Mouse (Mus musculus): ENCODE data around the gene 1700023F06Rik.
"Not testable (repeated sequence)": the region's sequence is repeated elsewhere in the genome, so short reads cannot be mapped to it uniquely, and the experiment has no call there.

Gene 1700023F06Rik

GRCm38 (mm10) chr11:103223444-103223843 lies 15.1 kb upstream of the 1700023F06Rik start:
- in situ Hi-C loops (cut with MboI, MseI): no loop called here

DNA sequence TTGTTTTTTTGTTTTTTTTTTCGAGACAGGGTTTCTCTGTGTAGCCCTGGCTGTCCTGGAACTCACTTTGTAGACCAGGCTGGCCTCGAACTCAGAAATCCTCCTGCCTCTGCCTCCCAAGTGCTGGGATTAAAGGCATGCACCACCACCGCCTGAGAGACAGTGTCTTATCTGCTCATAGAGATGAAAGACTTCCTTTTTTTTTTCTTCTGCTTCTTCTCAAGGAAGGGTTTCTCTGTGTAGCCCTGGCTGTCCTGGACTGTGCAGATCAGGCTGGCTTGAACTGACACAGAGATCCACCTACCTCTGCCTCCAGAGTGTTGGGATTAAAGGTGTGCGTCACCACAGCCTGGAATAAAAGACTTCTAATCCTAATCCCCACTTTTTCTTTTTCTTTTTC lies 14.4 kb upstream of the 1700023F06Rik start:
- in situ Hi-C loops (cut with MboI, MseI): not testable (repeated sequence)

- in situ Hi-C loops (cut with MboI, MseI): no loop called here
Observed at GRCm38 (mm10) chr11:103221437-103221836, 13.1 kb upstream of the 1700023F06Rik start.

- in situ Hi-C loops (cut with MboI, MseI): no loop called here
Observed at GRCm38 (mm10) chr11:103219995-103220394, 11.6 kb upstream of the 1700023F06Rik start.

DNA sequence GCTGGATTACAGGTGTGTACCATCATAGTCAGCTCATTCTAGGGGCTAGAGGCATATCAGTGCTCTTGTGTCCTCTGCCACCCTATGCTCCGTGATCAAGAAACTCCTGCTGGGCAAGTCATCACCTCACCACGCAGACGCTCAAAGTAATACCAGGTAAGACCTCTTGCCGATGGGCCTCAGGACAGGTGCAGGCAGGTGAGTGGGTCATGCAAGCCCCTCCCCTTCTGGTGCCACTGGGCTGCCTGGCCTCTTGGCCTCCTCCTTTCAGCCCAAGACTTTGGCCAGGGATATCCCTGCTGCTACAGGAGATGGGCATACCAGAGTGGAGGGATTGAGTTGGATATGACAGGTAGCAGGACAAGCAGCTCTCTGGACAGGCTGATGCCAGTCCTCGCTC lies 10.9 kb upstream of the 1700023F06Rik start:
- in situ Hi-C loops (cut with MboI, MseI): no loop called here

GRCm38 (mm10) chr11:103218517-103218901 lies 10.2 kb upstream of the 1700023F06Rik start:
- in situ Hi-C loops (cut with MboI, MseI): no loop called here

DNA sequence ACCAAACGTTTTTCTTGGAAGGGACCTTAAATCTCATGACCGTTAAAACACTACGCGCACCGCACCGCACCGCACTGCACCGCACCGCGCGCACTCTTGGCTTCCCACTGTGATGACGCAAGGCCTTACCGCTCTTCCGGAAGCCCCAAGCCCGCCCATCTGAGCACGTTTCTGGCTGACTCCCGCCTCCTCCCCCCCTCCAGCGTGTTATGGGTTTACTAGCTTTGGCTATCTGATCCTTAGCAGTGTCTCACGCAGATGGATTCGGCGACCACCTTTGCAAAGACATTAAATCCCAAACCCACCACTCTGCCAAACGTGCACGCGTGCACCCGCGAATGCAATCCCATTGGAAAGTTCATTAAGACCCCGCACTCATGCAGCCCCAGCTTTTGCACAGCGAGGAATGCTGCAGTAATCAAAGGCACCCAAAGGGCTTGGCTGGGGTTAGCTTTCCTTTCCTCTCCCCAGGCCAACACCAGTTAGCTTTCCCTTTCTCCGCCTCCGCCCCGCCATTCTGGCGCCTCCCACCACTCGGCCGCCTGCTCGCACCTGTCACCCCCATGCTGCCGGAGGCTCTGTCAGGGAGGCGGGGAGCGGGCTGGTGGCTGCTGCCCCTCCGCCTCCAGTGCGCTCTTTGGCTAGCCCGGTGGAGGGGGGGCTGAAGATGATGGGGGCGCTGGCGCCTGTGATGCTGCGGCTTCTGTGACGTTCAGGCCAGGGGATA lies 9.6 kb upstream of the 1700023F06Rik start, which contains the start of gene Spata32:
TSS of gene Spata32 (minus strand) at position 643 of the 727 bp plus-strand sequence.
- in situ Hi-C loops (cut with MboI, MseI): no loop called here

DNA sequence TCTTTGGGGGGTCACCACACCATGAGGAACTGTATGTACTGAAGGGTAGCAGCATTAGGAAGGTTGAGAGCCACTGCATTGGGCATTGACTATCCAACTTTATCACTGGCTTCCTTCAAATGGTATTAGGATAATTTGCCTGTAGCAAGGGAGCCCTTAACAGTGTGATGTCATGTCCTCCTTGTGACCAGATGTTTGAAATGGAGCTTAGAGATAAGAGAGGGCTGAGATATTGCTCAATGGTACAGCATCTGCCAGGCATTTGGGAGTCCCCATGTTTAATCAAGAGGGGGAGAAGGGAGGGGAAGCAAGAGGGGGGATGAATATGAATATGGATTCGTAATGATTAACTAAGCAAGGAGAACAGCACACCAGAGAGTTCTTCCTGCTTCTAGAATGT lies 7.0 kb upstream of the 1700023F06Rik start:
- in situ Hi-C loops (cut with MboI, MseI): no loop called here

DNA sequence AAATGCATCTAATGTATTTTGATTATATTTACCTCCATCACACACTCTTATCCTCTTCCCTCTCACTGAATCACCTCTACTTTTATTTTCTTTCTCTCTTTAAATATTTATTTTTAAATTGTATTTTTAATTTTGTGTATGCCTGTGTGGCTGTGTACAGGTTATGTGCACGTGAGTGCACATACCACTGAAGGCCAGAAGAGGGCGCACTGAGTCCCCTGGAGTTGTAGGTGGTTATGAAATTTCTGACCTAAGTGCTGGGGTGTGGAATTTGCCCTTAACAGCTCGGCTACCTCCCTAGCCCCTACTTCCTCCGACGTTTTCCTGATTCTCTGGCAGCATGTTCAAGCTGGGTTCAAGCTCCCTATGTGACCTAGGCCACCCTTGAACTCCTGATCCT lies 5.4 kb upstream of the 1700023F06Rik start:
- in situ Hi-C loops (cut with MboI, MseI): no loop called here

DNA sequence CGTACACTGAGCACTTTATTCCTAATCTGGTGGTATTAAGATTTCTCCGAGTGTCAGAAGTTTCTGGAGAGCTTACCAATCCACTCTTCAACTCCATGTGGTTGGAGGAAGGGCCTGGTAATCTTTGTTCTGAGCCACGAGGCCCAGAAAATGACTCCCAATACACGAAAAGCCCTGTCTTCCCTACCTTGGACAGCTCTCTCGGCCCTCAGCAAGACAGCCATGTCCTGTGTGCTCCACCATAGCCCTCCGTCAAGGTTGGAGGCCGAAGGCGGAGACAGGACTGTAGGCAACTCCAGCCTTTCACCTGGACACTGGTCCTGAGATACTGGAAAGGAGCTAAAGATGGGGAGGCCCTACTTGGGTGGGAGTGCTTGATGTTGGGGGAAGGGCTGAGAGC lies 1.9 kb upstream of the 1700023F06Rik start:
- in situ Hi-C loops (cut with MboI, MseI): no loop called here

DNA sequence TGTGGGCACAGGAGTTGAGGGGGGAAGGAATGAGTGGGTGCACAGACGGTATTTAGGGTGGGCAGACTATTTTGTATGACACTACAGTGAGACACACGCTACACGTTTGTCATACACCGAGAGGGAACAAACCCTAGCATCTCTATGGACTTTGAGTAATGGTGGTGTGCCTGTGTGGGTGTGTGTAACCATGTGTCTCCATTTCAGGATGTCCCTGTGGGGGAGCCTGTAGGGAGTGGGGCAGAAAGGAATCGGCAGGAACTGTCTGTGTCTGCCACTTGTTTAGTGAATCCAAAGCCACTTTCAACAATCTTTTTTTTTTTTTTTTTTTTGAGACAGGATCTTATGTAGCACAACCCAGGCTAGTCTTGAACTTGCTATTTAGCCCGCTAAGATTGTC lies 2.2 kb downstream of the 1700023F06Rik start:
- in situ Hi-C loops (cut with MboI, MseI): no loop called here

GRCm38 (mm10) chr11:103202376-103202775 lies 6.0 kb downstream of the 1700023F06Rik start:
- in situ Hi-C loops (cut with MboI, MseI): no loop called here

DNA sequence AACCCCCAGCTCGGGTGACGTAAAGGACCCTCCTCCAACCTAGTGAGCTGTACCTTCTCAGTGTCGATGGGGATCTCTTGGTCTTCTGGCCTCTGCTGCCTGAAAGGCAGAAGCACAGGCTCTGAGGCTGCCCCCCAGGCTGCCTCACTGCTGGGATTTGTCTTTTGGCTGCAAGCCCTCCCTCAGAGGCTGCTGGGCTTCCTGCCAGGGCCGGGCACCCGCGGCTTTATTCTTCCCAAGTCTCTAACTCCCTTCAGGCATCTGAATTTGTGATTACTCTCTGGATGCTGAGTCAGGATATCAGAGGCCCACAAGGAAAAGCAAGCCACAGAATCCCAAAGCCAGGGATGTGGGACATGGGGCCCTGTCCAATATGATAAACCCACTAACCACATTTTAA lies 6.7 kb downstream of the 1700023F06Rik start:
- in situ Hi-C loops (cut with MboI, MseI): no loop called here

DNA sequence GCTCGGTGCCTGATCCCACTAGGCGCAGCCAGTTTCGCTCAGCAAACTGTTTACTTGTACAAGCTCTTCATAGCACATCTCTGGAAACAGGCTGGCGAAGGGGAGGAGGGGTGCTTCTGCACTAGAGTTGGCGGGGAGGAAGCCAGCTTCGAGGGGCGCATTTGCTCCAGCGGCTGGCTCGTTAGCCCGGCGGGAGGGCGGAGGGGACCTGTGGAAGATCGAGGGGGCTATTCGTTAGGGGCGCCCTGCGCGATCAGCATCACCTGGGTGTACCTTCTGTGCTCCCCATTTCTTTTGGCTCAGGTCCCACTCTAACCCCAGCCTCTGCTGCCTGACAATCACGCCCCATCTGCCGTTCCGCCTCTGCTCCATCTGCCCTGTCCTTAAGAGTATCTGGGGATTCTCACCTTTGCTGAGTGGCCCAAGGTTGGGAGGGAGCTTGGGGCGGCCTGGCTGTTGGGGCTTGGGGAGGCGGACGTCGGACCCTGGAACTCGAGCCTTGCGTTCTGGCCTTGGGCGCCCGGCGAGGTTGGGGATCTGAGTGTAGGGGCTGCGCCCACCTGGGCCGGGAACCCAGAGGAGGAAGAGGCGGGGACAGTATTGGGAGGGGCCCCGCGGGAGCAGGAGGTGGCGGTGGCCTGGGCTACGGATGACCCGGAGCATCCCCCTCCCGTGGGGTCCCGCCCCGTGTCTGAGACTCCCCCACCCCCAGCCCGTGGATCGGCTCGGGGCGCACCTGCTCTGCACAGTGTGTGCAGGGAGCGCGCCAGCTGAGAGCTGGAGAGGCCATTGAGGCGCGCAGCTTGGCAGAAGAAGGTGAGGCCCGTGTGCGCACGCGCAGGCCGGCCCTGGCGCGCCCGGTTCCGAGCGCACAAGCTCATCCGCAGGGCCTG lies 9.2 kb downstream of the 1700023F06Rik start:
- in situ Hi-C loops (cut with MboI, MseI): no loop called here

DNA sequence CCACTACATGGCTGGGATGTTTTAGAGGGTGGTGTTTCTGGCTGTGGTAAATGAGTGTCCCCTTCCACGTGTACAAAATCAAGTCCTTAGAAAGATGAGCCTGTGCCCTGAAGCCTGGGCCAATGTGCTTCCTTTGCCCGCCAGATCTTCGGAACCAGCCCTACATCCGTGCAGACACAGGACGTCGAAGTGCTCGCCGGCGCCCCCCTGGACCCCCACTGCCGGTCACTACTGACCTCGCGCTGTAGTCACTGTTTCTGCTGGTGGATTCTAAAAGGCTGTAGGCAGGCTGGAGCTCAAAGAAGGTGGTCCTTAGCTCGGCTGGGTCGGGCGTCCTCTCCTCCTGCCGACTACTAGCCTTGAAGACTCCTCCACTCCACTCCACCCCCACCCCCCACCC lies 10.0 kb downstream of the 1700023F06Rik start:
- in situ Hi-C loops (cut with MboI, MseI): no loop called here

DNA sequence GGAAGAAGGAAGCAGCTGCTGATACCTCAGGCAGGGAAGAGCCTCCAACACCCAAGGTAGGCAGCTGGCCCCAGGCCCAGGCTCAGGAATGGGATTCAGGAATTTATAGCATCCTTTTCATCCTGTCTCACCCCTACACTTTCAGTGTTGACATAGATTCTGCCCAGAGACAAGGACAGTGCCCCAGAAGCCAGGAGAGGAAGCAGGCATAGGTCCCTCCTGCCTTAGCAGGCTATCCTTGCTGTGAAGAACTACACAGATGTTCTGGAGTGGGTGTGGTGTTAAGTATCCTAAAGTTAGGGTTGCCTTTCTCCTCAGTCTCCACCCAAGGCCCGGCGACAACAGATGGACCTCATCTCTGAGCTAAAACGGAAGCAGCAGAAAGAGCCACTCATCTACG lies 11.0 kb downstream of the 1700023F06Rik start:
- in situ Hi-C loops (cut with MboI, MseI): no loop called here

GRCm38 (mm10) chr11:103195656-103196055 lies 12.7 kb downstream of the 1700023F06Rik start:
- in situ Hi-C loops (cut with MboI, MseI): no loop called here

DNA sequence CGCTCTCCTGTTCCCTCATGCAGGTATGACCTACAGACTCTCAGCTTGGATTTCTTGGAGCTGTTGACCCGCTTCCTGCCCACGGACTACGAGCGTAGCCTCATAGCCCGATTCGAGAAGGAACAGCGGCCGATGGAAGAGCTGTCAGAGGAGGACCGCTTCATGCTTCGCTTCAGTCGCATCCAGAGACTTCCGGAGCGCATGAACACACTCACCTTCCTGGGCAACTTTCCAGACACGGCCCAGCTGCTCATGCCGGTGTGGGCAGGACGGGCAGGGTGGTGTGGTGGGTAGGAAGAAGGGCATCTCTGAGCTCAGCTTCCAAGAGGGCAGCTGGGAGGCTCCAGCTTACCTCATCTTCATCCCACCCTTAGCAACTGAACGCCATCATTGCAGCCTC lies 13.1 kb downstream of the 1700023F06Rik start:
- in situ Hi-C loops (cut with MboI, MseI): no loop called here

GRCm38 (mm10) chr11:103193825-103194168 lies 14.6 kb downstream of the 1700023F06Rik start:
- in situ Hi-C loops (cut with MboI, MseI): no loop called here

- in situ Hi-C loops (cut with MboI, MseI): no loop called here
Observed at GRCm38 (mm10) chr11:103192956-103193824, 15.2 kb downstream of the 1700023F06Rik start.

DNA sequence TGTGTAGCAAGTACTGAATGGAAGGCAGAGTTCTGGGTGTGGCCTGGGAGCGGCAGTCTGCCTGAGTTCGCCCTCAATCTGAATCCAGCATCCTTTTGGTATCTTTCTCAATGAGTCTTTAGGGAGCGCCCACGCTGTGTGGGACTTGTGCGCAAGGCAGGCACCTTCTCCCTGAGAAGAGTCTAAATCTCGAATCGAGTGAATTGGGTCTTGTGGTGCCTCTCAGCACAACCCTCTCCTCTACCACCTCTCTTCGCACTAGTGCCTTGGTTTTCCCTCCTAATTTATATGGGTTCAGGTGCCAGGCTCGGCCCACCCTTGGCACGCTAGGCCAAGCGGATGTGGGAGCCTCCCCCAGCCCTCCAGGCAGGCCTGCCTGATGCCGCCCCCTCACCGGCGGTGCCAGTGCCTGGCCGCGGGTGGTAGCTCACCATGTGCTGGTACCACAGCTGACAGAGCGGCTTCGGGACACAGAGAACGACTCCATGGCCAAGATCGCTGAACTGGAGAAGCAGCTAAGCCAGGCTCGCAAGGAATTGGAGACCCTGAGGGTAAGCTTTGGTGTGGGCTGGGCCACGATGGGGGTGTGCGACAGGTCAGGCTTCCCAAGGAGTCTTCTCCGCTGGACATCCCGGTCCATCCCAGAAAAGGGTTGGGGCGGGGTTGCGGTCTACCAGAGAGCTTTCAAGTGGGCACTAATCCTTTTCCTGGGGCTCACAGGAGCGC lies 16.0 kb downstream of the 1700023F06Rik start:
- in situ Hi-C loops (cut with MboI, MseI): no loop called here
